8 mouse cellular contexts compared by ENCODE assay signal in the genomic region with DNA sequence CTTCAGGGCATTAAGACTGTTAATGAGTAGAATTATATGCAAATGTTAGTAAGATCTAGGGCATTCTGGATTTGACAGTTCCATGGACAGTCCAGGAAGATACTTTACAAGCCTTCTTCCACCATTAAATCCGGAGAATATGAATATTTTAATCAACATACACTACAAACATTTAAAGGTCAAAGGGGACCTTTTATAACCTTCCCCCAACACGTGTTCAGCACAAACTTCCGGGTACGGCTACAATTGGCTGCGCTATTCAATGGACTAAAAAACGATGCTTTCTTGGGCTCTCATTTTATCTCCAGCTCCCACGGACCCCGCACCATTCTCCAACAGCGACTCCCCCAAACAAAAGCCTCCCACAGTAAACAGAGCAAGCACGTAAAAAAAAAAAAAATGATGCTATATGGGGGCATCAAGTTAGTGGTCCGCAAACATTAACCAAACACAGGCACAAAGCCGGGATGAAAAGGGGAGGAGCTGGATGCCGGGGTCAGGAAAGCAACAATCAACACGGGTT. TPM values are rescaled to one million over a fixed set of nuclear protein-coding genes. Genes with fewer than 3 reads are reported as not detected.
DNase-seq lines count a peak whose midpoint lies in the region; ATAC-seq and TF ChIP-seq lines count a peak whose summit lies in the region.

No protein-coding gene starts in this region.

- H3K9me3 ChIP-seq in midbrain, embryonic 15.5 days, result no peaks in the 10 kb centered on the region

- H3K27ac ChIP-seq in embryonic fibroblast, embryonic 13.5 days (ENCODE audit: insufficient read depth, low read length), result no peak overlapping the region
- peak overlapping the region; percentile 98 for H3K27ac ChIP-seq in midbrain, embryonic 15.5 days

- peak; percentile 50 for DNase-seq in adrenal gland, postnatal 14 days
- no peak for DNase-seq in adrenal gland, postnatal 4 days (ENCODE audit: low spot score in 2 of 2)
- DNase-seq in CD4-positive, CD25-positive, alpha-beta regulatory T cell, adult 2 months (ENCODE audit: low read depth, low spot score), result peak; percentile 57
- DNase-seq in kidney, postnatal 14 days, result peak; percentile 22
- no peak for DNase-seq in right cerebral cortex, postnatal 10 days (ENCODE audit: low spot score in 2 of 2)
- no peak for DNase-seq in urinary bladder, adult 2 months (ENCODE audit: low spot score)

- peak overlapping the region; percentile 88 for H3K4me2 ChIP-seq in midbrain, embryonic 15.5 days

- no peak for TF ChIP-seq POLR2A in embryonic fibroblast, embryonic 13.5 days (IDR thresholded peaks at IDR 0.05; ENCODE audit: low read depth, low read length)

- 0 out of 2 replicates have a peak, but pooled peaks cover 3% of the 10 kb centered on the region for H3K36me3 ChIP-seq in midbrain, embryonic 15.5 days (replicated peaks)

- no peak for TF ChIP-seq CTCF in embryonic fibroblast, embryonic 13.5 days (IDR thresholded peaks at IDR 0.05; ENCODE audit: borderline replicate concordance, insufficient read depth, low read length)

- H3K4me3 ChIP-seq in embryonic fibroblast, embryonic 13.5 days (ENCODE audit: insufficient read depth, low read length), result peak overlapping the region; percentile 92
- peak overlapping the region; percentile 99 for H3K4me3 ChIP-seq in midbrain, embryonic 15.5 days

- no peaks in the 10 kb centered on the region for H3K27me3 ChIP-seq in midbrain, embryonic 15.5 days (replicated peaks)

- no peak for ATAC-seq in midbrain, embryonic 15.5 days (replicated peaks)

- H3K4me1 ChIP-seq in embryonic fibroblast, embryonic 13.5 days (ENCODE audit: control insufficient read depth, insufficient read depth, low read length), result no peaks in the 10 kb centered on the region
- peaks cover 24% of the 10 kb centered on the region for H3K4me1 ChIP-seq in midbrain, embryonic 15.5 days

- WGBS in midbrain, embryonic 15.5 days, result 3% methylated on average over 14 of the region's 14 CpGs

- H3K9ac ChIP-seq in midbrain, embryonic 15.5 days, result peak overlapping the region; percentile 89

RNA-seq across cellular contexts. Expression of a gene that starts 1.5 kb away (rescaled TPM):
- 90.7 and 103 TPM in 2 replicates for total RNA-seq in adrenal gland, postnatal 14 days (2021)
- 100 to 1,000 TPM in 1 of 2 experiments, 10 to 100 TPM in 1; 90.4 to 102 TPM for total RNA-seq in adrenal gland, postnatal 4 days (2021)
- 77.5 and 90.2 TPM in 2 replicates for polyA plus RNA-seq in embryonic fibroblast, embryonic 13.5 days (2011; ENCODE audit: insufficient read length, low read depth, missing spikeins)
- polyA plus RNA-seq in midbrain, embryonic 15.5 days (2015; fragmentation: Nextera tagmentation; extraction: Ambion mirVana), result 98.6 and 102 TPM in 2 replicates
- polyA plus RNA-seq in urinary bladder, adult 2 months (2012; rRNA removed), result 30.6 and 35.2 TPM in 2 replicates

RNA-seq across cellular contexts. Expression of a gene that starts 15.5 kb away (rescaled TPM):
- total RNA-seq in adrenal gland, postnatal 14 days (2021), result 146 and 162 TPM in 2 replicates
- total RNA-seq in adrenal gland, postnatal 4 days (2021), result 100 to 1,000 TPM in 1 of 2 experiments, 10 to 100 TPM in 1; 97.9 to 105 TPM
- 89.9 and 94.2 TPM in 2 replicates for polyA plus RNA-seq in embryonic fibroblast, embryonic 13.5 days (2011; ENCODE audit: insufficient read length, low read depth, missing spikeins)
- polyA plus RNA-seq in midbrain, embryonic 15.5 days (2015; fragmentation: Nextera tagmentation; extraction: Ambion mirVana), result 36.4 and 49.1 TPM in 2 replicates
- polyA plus RNA-seq in urinary bladder, adult 2 months (2012; rRNA removed), result 53.7 and 62.0 TPM in 2 replicates

RNA-seq across cellular contexts. Expression of a gene that starts 53.9 kb away (rescaled TPM):
- total RNA-seq in adrenal gland, postnatal 14 days (2021), result 21.2 and 23.9 TPM in 2 replicates
- 10 to 100 TPM; 27.3 to 31.4 TPM for total RNA-seq in adrenal gland, postnatal 4 days (2021)
- polyA plus RNA-seq in embryonic fibroblast, embryonic 13.5 days (2011; ENCODE audit: insufficient read length, low read depth, missing spikeins), result 12.2 and 13.8 TPM in 2 replicates
- 24.7 and 25.2 TPM in 2 replicates for polyA plus RNA-seq in midbrain, embryonic 15.5 days (2015; fragmentation: Nextera tagmentation; extraction: Ambion mirVana)
- polyA plus RNA-seq in urinary bladder, adult 2 months (2012; rRNA removed), result 18.7 and 20.3 TPM in 2 replicates

RNA-seq across cellular contexts. Expression of a gene that starts 58.7 kb away (rescaled TPM):
- total RNA-seq in adrenal gland, postnatal 14 days (2021), result 13.4 and 18.4 TPM in 2 replicates
- total RNA-seq in adrenal gland, postnatal 4 days (2021), result 10 to 100 TPM; 17.6 to 22.7 TPM
- polyA plus RNA-seq in embryonic fibroblast, embryonic 13.5 days (2011; ENCODE audit: insufficient read length, low read depth, missing spikeins), result 11.1 and 12.1 TPM in 2 replicates
- polyA plus RNA-seq in midbrain, embryonic 15.5 days (2015; fragmentation: Nextera tagmentation; extraction: Ambion mirVana), result 18.9 and 19.1 TPM in 2 replicates
- polyA plus RNA-seq in urinary bladder, adult 2 months (2012; rRNA removed), result 7.2 and 8.8 TPM in 2 replicates

Comparison
In these comparisons a context has a peak if more than half of its experiments do, and no peak if none do; other contexts are left out.
1. DNase-seq: peak in adrenal gland, postnatal 14 days (single experiment), CD4-positive, CD25-positive, alpha-beta regulatory T cell, adult 2 months (single experiment) and kidney, postnatal 14 days (single experiment); none in adrenal gland, postnatal 4 days (0 of 2), right cerebral cortex, postnatal 10 days (0 of 2) and urinary bladder, adult 2 months (single experiment).